Mouse (Mus musculus) heart, embryonic 12.5 days (tissue): ENCODE results near the gene Rfx1. TPM values are rescaled to one million over a fixed set of nuclear protein-coding genes. Genes with fewer than 3 reads are reported as not detected.

Experiments
- ATAC-seq: fragments of 200-750 bp; cut with Nextera tagmentation; 2 replicates; pipeline ENCODE4 v1.8.0; 2017; ENCODE audit warnings: moderate TSS enrichment, moderate library complexity; ENCODE audit not compliant: insufficient number of reproducible peaks, low FRiP score
- H3K27ac ChIP-seq: fragments of 300-500 bp; sonication (generic); 2 replicates; pipeline ENCODE4 v1.5.1; 2016; ENCODE audit warnings: mild to moderate bottlenecking, moderate library complexity; ENCODE audit not compliant: poor library complexity, severe bottlenecking
- H3K27me3 ChIP-seq: fragments of 300-500 bp; sonication (generic); replicated peaks from 2 replicates; pipeline ENCODE4 v1.6.1; 2016; ENCODE audit warnings: mild to moderate bottlenecking, moderate library complexity
- H3K36me3 ChIP-seq: fragments of 300-500 bp; sonication (generic); 2 replicates; pipeline ENCODE4 v1.6.1; 2016; ENCODE audit warnings: mild to moderate bottlenecking, moderate library complexity
- H3K4me1 ChIP-seq: fragments of 300-500 bp; sonication (generic); replicated peaks from 2 replicates; pipeline ENCODE4 v1.6.1; 2016; ENCODE audit warnings: mild to moderate bottlenecking
- H3K4me2 ChIP-seq: fragments of 300-500 bp; sonication (generic); 2 replicates; pipeline ENCODE4 v1.6.1; 2016; ENCODE audit warnings: mild to moderate bottlenecking, moderate library complexity
- H3K4me3 ChIP-seq: fragments of 300-500 bp; sonication (generic); 2 replicates; pipeline ENCODE4 v1.5.1; 2016; ENCODE audit warnings: mild to moderate bottlenecking
- H3K9ac ChIP-seq: fragments of 300-500 bp; sonication (generic); 2 replicates; pipeline ENCODE4 v1.6.1; 2016; ENCODE audit warnings: mild to moderate bottlenecking, moderate library complexity
- H3K9me3 ChIP-seq: fragments of 300-500 bp; sonication (generic); replicated peaks from 2 replicates; pipeline ENCODE4 v1.6.1; 2016; ENCODE audit warnings: mild to moderate bottlenecking, moderate library complexity
- WGBS: fragments of 180-500 bp; shearing (Covaris S2); methylation state at CpG from one replicate; pipeline ENCODE4 v1.1.7; 2016; 5-methylcytosine and 5-hydroxymethylcytosine counted together
- polyA plus RNA-seq: library from polyadenylated mRNA; unstranded; fragments of >200 nt; fragmentation: Nextera tagmentation; extraction: Ambion mirVana; gene quantifications from 2 replicates; pipeline ENCODE4 v1.2.1, GENCODE M21; 2016

The Rfx1 gene
- polyA plus RNA-seq, 1 experiment from 2014 or later, result 6.9 TPM

- ATAC-seq, result no peak
- Histone ChIP-seq H3K9ac (no peak overlapping the region), H3K27me3 (no peaks in the 10 kb centered on the region), H3K36me3 (peaks cover 13% of the 10 kb centered on the region), H3K4me1 (peaks cover 45% of the 10 kb centered on the region), H3K9me3 (no peaks in the 10 kb centered on the region), H3K4me2 (no peak overlapping the region), H3K27ac (no peak overlapping the region), H3K4me3 (no peak overlapping the region)
- WGBS, result 83% methylated on average over 2 of the region's 2 CpGs
These were observed 4.0 kb downstream of the Rfx1 start for GRCm38 (mm10) chr8:84070667-84071066.

- Histone ChIP-seq H3K36me3 (peaks cover 22% of the 10 kb centered on the region), H3K4me2 (no peak overlapping the region), H3K4me3 (no peak overlapping the region), H3K9ac (no peak overlapping the region), H3K27ac (no peak overlapping the region), H3K4me1 (peaks cover 45% of the 10 kb centered on the region), H3K9me3 (no peaks in the 10 kb centered on the region), H3K27me3 (no peaks in the 10 kb centered on the region)
- WGBS, result 66% methylated on average over 3 of the region's 3 CpGs
- ATAC-seq, result no peak
These were observed 5.3 kb downstream of the Rfx1 start for GRCm38 (mm10) chr8:84071921-84072320.

GRCm38 (mm10) chr8:84072321-84072720, 5.7 kb downstream of the Rfx1 start:
- Histone ChIP-seq H3K4me2 (no peak overlapping the region), H3K27ac (no peak overlapping the region), H3K9ac (no peak overlapping the region), H3K36me3 (peaks cover 25% of the 10 kb centered on the region), H3K4me1 (peaks cover 45% of the 10 kb centered on the region), H3K27me3 (no peaks in the 10 kb centered on the region), H3K9me3 (no peaks in the 10 kb centered on the region), H3K4me3 (no peak overlapping the region)
- 86% methylated on average over 10 of the region's 10 CpGs for whole genome bisulfite sequencing
- ATAC-seq, result no peak

- Histone ChIP-seq H3K4me2 (no peak overlapping the region), H3K4me1 (peaks cover 35% of the 10 kb centered on the region), H3K36me3 (peaks cover 25% of the 10 kb centered on the region), H3K9me3 (no peaks in the 10 kb centered on the region), H3K27me3 (no peaks in the 10 kb centered on the region), H3K4me3 (no peak overlapping the region), H3K27ac (no peak overlapping the region), H3K9ac (no peak overlapping the region)
- ATAC-seq, result no peak
- 70% methylated on average over 10 of the region's 10 CpGs for WGBS
These were observed 6.8 kb downstream of the Rfx1 start for GRCm38 (mm10) chr8:84073230-84073976.

GRCm38 (mm10) chr8:84076412-84076811, 9.8 kb downstream of the Rfx1 start:
- no peaks in the 10 kb centered on the region for H3K9me3 ChIP-seq
- H3K36me3 ChIP-seq, result peaks cover 42% of the 10 kb centered on the region
- H3K4me1 ChIP-seq, result peaks cover 24% of the 10 kb centered on the region
- H3K4me3 ChIP-seq, result no peak overlapping the region
- 52% methylated on average over 1 of the region's 1 CpGs for WGBS
- H3K27ac ChIP-seq, result no peak overlapping the region
- H3K27me3 ChIP-seq, result no peaks in the 10 kb centered on the region
- ATAC-seq, result no peak
- H3K4me2 ChIP-seq, result no peak overlapping the region
- H3K9ac ChIP-seq, result no peak overlapping the region

GRCm38 (mm10) chr8:84076849-84077248, 10.2 kb downstream of the Rfx1 start:
- ATAC-seq, result no peak
- Histone ChIP-seq H3K4me3 (no peak overlapping the region), H3K4me1 (peaks cover 20% of the 10 kb centered on the region), H3K27ac (no peak overlapping the region), H3K9me3 (no peaks in the 10 kb centered on the region), H3K27me3 (no peaks in the 10 kb centered on the region), H3K36me3 (peaks cover 45% of the 10 kb centered on the region), H3K9ac (no peak overlapping the region), H3K4me2 (no peak overlapping the region)
- 78% methylated on average over 3 of the region's 3 CpGs for WGBS

- Histone ChIP-seq H3K36me3 (peaks cover 65% of the 10 kb centered on the region), H3K4me2 (no peak overlapping the region), H3K9me3 (no peaks in the 10 kb centered on the region), H3K27ac (no peak overlapping the region), H3K9ac (no peak overlapping the region), H3K4me3 (no peak overlapping the region), H3K27me3 (no peaks in the 10 kb centered on the region), H3K4me1 (peaks cover 10% of the 10 kb centered on the region; the same call in 1 of the 2 replicates)
- 57% methylated on average over 5 of the region's 5 CpGs for WGBS
- ATAC-seq, result no peak
These were observed 12.6 kb downstream of the Rfx1 start for GRCm38 (mm10) chr8:84079206-84079605.

- Histone ChIP-seq H3K36me3 (peaks cover 84% of the 10 kb centered on the region), H3K4me1 (peaks cover 6% of the 10 kb centered on the region; the same call in 1 of the 2 replicates), H3K4me3 (no peak overlapping the region), H3K27ac (no peak overlapping the region), H3K27me3 (no peaks in the 10 kb centered on the region), H3K4me2 (no peak overlapping the region), H3K9me3 (no peaks in the 10 kb centered on the region), H3K9ac (no peak overlapping the region)
- WGBS, result 35% methylated on average over 8 of the region's 8 CpGs
- no peak for ATAC-seq
These were observed 17.2 kb downstream of the Rfx1 start for GRCm38 (mm10) chr8:84083829-84084241.

GRCm38 (mm10) chr8:84084341-84085115, 17.9 kb downstream of the Rfx1 start:
- Histone ChIP-seq H3K4me3 (no peak overlapping the region), H3K4me2 (peak overlapping the region; percentile 25), H3K9ac (no peak overlapping the region; the same call in 1 of the 2 replicates), H3K27me3 (no peaks in the 10 kb centered on the region), H3K27ac (no peak overlapping the region), H3K4me1 (no peaks in the 10 kb centered on the region), H3K36me3 (peaks cover 90% of the 10 kb centered on the region), H3K9me3 (no peaks in the 10 kb centered on the region)
- ATAC-seq, result no peak
- WGBS, result 58% methylated on average over 42 of the region's 42 CpGs

- 87% methylated on average over 7 of the region's 7 CpGs for WGBS
- peaks cover 89% of the 10 kb centered on the region for H3K36me3 ChIP-seq
- no peak for ATAC-seq
These were observed 20.5 kb downstream of the Rfx1 start for GRCm38 (mm10) chr8:84087156-84087555.

GRCm38 (mm10) chr8:84087821-84088220, 21.2 kb downstream of the Rfx1 start:
- WGBS, result 92% methylated on average over 14 of the region's 14 CpGs
- H3K4me3 ChIP-seq, result no peak overlapping the region
- H3K27me3 ChIP-seq, result no peaks in the 10 kb centered on the region
- H3K9ac ChIP-seq, result no peak overlapping the region
- H3K36me3 ChIP-seq, result peaks cover 89% of the 10 kb centered on the region
- no peaks in the 10 kb centered on the region for H3K4me1 ChIP-seq
- no peaks in the 10 kb centered on the region for H3K9me3 ChIP-seq
- ATAC-seq, result no peak
- H3K4me2 ChIP-seq, result no peak overlapping the region
- H3K27ac ChIP-seq, result no peak overlapping the region

More at GRCm38 (mm10) chr8:84087156-84087555, 20.5 kb downstream of the Rfx1 start:
- Histone ChIP-seq H3K27me3 (no peaks in the 10 kb centered on the region), H3K4me3 (no peak overlapping the region), H3K27ac (no peak overlapping the region), H3K9ac (no peak overlapping the region), H3K9me3 (no peaks in the 10 kb centered on the region), H3K4me1 (no peaks in the 10 kb centered on the region), H3K4me2 (no peak overlapping the region)
